Mouse (Mus musculus) hematopoietic stem cell, adult 5-6 weeks (primary cell): ENCODE measurements around the gene Gm14326. TPM values are rescaled to one million over a fixed set of nuclear protein-coding genes. Genes with fewer than 3 reads are reported as not detected.
"Not testable (repeated sequence)": the region's sequence is repeated elsewhere in the genome, so short reads cannot be mapped to it uniquely, and the experiment has no call there.

Experiments used
- ATAC-seq, 2 experiments: fragments of 125-278 bp in 1 of 2; replicated peaks in 1 of 2; 2 replicates each; pipeline ENCODE4 v1.8.0; 2016 to 2017; ENCODE audit warnings: inconsistent platforms in 2 of 2, mild to moderate bottlenecking in 2 of 2, moderate number of reproducible peaks in 2 of 2, low read depth in 1 of 2, moderate TSS enrichment in 1 of 2; ENCODE audit not compliant: low FRiP score in 2 of 2, poor library complexity in 2 of 2, severe bottlenecking in 2 of 2, insufficient read depth in 1 of 2, low TSS enrichment in 1 of 2
- total RNA-seq: library from RNA; stranded (forward); fragments of 172-1452, 232-1000 nt; gene quantifications from 2 replicates; pipeline ENCODE4 v1.2.3, GENCODE M21; 2017

The Gm14326 gene
- 11.1 and 18.1 TPM in 2 replicates for total RNA-seq

DNA sequence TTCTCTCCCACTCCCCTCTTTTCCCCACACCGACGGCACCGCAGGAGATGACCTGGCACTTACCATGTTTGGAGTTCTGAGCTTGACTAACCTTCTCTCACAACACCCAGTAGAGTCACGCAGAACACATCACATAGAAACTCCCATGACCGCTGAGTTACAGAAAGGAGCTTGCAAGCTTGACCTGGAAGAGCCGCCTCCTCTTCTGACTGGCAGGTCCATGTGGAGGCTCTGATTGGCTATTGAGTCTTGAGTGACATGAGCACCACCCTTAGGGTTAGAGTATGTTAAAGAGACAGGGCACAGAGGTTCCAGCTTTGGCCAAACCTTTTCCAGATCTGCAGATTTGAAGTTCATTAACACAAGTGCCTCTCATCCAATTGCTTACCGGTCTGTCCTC is at the start of gene Gm14326:
Gene Gm14326 (minus strand): TSS at position 153 of the 400 bp plus-strand sequence.
- ATAC-seq: not testable (repeated sequence)

DNA sequence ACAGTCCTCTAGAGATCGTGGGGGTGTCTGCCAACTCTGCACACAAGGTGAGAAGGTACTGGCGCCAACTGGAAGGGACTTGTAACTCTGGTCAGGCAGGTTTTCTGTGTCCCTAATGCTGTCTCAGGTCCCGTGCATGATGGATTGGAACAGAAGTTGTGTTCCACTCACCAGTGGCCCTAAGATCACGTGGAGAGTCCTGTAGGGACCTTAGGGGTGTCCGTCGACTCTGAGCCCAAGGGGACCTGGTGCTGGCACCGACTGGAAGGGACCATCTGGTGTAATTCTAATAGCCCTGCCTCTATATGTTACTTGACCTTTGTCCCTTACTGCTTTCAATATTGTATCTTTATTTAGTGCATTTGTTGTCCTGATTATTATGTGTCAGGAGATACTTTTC is 17.7 kb upstream of the Gm14326 start:
- not testable (repeated sequence) for ATAC-seq

DNA sequence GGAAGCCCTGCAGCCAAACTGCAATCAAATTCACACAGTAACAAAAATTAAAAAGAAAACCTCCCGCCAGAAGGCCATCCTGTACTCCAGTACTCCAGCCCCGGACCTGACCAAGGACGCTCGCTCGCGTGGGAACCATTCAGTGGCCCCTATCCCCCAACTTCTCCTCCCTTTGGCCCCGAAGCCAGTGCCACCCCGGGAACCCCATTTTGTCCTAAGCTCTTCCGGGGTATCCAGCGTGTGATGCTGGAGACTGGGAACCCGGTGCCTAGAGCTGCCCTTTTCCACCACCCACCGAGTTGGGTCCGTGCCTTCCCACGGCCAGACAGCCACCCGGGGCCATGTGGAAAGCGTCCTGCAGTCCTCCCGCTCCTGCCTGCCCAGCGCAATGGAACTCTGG is 363 bp downstream of the Gm14326 start:
- not testable (repeated sequence) for ATAC-seq

- not testable (repeated sequence) for ATAC-seq
These were observed 31.5 kb downstream of the Gm14326 start, which contains the start of gene Zfp972 for GRCm38 (mm10) chr2:177925563-177926103. TSS of gene Zfp972 (minus strand) at chr2:177925613.

GRCm38 (mm10) chr2:177903276-177903675 is 53.8 kb downstream of the Gm14326 start:
- ATAC-seq: not testable (repeated sequence)

- not testable (repeated sequence) for ATAC-seq
These were observed 58.9 kb downstream of the Gm14326 start for GRCm38 (mm10) chr2:177898171-177898570.

GRCm38 (mm10) chr2:177897046-177897578 is 60.0 kb downstream of the Gm14326 start, which contains the start of gene Gm14327:
TSS of gene Gm14327 (plus strand) at chr2:177897096.
- ATAC-seq: not testable (repeated sequence)

GRCm38 (mm10) chr2:177887743-177888142 is 69.4 kb downstream of the Gm14326 start:
- ATAC-seq: not testable (repeated sequence)

Other genes with a start within 250 kb of the Gm14326 start
- 5.9 TPM in 1 of 2 replicates, not detected in the other for gene Gm14322, start 198.0 kb downstream of the Gm14326 start, total RNA-seq
- 52.9 and 88.9 TPM in 2 replicates for gene Gm14325, start 117.0 kb downstream of the Gm14326 start, total RNA-seq
- 1.3 and 1.7 TPM in 2 replicates for gene Gm14327, start 60.2 kb downstream of the Gm14326 start, total RNA-seq
- gene Zfp972, start 31.7 kb downstream of the Gm14326 start, total RNA-seq: 0.35 and 5.2 TPM in 2 replicates
- gene Zfp971, start 66.0 kb upstream of the Gm14326 start, total RNA-seq: 33.7 and 42.2 TPM in 2 replicates
- gene Zfp931, start 121.2 kb upstream of the Gm14326 start, total RNA-seq: 23.8 and 27.9 TPM in 2 replicates
- not detected in 2 replicates for gene Phactr3, start 161.7 kb upstream of the Gm14326 start, total RNA-seq